Mouse (Mus musculus) spleen, adult 12 weeks (tissue): ENCODE results near the gene Kcnq2.

Experiments used
- DNase-seq: peaks from one replicate; pipeline ENCODE4 v3.0.0; 2022; ENCODE audit warnings: low spot score

Gene Kcnq2

DNA sequence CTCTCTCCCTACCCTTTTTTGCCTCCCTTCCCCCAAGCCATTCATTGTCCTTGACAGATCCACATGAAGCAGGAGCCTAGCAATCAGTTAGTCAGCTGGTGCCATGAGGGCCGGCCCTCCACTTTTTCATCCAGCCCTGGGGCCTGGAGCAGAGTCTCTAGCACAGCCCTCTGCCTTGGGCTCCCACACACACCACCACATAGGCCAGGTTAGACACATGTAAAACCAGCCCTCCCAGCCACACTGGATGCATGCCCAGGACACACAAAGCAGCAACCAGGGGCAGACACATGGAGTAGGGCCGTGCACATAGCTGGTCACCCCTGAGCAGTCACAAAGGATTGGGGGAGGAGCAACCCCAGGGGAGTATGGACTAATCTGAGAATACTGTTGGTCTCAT is 32.9 kb downstream of the Kcnq2 start:
- DNase-seq = no peak

DNA sequence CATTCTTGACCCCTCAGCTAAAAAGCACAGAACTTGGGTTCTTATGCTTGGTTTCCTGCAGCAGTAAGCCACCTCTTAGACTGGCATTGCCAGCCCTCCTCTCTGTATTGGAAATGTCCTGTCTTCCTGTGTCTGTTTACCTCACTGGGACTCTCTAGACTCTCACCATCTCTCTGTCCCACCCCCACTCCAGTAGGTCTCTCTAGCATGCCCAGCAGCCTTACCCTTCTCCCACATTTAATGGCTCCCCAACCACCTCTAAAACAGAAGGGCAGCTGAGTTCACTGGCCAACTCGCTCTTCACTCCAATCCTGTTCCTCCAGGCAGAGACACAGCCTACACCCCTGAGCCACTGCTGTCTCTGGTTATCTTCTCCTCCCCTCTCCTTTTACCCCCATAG is 33.5 kb downstream of the Kcnq2 start:
- DNase-seq = no peak

DNA sequence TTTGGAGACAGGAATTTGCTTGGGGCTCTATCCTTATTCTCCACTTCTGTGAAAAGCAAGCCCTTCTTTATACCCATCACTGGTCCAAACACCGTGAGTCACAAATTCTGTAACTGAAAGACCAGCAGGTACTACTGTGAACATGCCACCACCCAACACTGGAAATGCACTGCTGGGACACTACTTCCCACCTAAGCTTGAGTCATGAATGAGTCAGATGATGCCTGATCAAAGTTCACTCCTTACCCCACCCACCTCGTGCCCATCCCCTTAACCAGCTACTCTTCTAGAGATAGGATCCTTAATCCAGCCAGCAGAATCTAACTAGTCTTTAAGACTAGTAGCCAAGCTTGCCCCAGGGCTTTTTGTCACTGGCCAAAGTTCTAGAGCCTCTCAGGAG is 35.0 kb downstream of the Kcnq2 start:
- DNase-seq = no peak

DNA sequence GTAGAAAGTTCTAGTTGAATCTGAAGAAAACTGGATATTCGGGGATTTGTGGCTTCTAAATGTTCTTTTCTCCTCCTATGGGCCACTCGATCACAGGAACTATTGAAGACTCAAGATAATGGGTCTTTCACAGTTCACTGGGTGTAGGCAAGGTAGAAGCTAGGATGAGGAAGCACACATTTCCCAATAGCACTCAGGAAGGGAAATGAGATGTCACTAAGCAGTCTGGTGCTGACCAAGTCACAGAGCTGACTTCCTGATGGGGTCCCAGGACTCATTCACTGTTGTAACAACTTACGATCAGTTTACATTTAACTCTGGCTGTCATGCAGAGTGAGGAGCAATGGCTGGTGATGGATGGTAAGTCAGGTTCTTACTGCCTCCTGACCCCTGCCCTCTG is 45.0 kb downstream of the Kcnq2 start:
- DNase-seq = no peak

DNA sequence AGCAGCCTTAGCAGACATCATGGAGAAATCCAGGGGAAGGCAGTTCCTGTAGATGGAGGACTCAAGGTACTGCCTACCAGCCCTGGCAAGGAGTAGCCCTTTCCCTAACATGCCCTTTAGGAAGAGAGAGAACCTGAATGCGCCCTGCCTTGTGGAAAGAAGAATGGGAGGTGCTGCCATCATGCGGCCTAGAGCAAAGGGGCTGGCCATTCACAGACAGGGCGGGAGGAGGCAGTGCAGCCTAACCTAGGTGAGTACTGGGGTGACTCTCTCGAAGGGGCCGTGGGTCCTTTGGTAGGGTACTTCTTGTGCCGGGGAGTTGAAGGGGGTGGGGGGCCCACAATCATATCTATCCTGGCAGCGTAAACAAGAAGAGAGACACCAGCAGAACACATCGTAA is 50.1 kb downstream of the Kcnq2 start:
- DNase-seq = no peak

DNA sequence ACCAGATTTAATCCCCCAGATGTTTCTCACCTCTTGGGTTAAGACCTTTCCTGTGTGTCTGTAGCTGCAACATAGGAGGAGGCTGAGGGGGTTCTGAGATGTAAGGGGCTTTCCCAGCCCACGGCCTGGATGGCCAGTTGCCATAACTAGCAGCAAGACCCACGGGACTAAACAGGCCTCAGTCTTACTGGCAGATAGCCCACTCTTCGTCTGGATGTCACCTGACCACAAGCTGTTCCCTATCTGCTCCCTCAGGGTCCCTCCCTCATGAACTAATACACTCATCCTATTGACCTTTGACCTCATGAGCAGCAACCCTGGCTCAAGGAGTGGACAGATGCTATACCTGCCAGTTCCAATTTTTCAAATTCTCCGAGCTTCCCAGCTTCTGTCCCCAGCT is 51.2 kb downstream of the Kcnq2 start:
- no peak for DNase-seq

DNA sequence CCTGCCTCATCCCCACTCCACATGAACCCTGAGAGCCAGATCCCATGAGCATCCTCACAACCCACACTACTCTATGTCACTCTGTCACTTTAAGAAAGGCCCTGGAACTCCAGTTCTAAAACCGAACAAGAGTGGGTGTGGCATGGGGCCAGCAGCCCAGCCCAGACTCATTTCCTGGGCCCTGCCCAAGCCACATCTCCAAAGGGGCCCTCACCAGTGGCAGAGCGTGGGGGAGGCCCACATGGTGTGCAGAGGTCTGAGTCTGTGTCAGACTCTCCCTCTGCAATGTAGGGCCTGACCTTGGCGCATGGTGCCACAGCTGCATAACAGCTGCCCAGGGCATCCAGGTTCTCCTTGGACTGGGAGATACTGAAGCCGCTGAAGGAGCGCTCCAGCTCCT is 54.2 kb downstream of the Kcnq2 start:
- no peak for DNase-seq

DNA sequence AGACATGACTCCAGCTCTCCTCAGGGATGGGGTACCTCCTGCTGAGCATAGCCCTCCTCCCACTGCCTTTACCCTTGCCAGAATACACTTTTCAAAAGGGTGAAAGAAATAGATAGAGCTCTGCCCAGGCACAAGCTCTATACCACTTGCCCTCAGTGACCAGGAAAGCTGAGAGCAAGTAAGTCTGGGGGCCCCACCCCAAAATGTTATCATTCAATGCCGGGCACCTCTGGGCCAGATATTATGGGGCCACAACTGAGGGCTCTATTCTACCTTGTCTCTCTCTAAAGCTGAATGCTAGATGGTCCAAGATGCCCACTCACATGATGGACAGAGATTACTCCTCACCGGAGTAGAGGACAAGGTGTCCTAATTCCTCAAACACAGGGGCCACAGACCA is 55.6 kb downstream of the Kcnq2 start:
- DNase-seq = no peak

DNA sequence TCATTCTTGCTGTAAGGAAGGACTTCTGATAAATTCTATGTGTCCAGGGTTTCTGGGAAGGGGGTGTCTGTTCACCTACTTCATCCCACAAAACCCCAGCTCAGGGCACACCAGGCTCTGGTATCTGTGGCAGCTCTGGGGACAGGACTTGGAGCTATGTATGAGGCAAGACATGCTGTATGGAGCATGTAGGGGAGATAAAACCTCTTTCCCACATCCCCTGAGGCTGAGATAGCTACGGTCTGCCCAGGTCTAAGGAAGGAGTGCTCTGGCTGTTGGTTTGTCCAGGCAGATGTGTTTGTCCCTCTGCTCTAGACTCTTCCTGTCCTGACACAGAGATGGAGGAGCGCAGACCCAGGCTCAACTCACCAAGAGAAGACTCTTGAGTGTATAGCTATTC is 56.2 kb downstream of the Kcnq2 start:
- DNase-seq = no peak

DNA sequence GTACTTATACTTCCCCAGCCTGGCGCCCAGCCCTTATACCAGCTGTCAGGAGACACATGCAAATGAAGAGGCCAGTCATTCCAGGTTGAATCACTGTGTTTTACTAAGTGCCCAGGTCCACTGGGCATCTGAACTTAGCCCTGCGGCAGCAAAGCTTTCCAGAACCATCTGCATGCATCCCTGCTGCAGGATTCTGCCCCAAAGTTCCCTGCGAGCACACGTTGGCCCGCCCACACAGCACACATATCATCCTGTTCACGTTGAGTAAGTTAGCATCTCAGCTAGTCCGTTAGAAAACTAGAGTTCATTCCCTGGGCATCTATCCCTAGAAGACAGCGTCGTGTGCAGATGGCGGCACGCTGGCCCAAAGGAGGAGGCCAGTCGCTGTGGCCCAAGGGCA is 59.6 kb downstream of the Kcnq2 start:
- no peak for DNase-seq

DNA sequence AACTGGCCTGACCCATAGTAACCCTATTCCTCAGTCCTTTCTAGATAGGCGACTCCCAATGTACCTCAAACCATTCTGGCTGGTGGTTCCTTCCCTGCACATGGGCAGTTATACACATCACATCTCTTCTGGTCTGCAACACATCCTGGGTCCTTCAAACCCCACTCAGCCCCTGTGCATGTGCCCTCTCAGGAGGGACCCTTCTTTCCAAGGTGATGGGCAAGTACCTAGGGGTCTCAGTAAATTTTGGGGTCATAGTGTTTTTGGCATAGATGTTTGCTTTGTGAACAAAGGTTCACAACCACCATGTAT is 62.7 kb downstream of the Kcnq2 start:
- DNase-seq = no peak

DNA sequence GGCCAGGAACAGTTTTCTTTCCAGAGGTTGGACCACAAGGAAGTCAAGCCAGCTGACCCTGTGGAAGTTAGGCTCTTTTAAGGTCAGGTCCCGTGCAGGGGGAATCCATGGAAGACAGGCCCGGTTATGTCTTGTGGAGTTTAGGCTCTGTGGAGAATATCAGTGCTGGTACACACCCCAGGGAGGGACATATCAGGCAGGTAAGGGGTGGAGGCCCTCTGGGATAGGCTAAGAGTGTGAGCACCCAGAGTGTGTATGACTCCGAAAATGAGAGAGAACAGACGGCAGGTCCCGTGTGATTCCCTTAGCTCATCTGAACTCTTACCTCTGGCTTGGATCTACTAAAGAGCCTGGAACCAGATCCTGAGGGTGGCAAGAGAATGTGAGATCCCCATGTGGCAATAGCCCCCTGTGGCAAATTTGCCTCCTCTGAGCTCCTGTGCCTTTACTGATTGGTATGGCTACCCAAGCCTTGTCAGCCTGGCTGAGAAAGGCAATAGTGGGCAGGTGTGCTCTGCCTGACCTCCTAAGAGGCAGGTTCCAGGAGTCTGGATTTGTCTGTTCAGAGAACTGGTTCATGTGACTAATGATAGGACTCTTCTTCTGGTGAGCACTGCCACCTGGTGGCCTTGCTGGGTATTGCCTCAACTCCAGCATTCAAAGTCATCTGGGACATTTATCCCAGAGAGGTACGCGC is 63.2 kb downstream of the Kcnq2 start:
- DNase-seq = peak; percentile 57

DNA sequence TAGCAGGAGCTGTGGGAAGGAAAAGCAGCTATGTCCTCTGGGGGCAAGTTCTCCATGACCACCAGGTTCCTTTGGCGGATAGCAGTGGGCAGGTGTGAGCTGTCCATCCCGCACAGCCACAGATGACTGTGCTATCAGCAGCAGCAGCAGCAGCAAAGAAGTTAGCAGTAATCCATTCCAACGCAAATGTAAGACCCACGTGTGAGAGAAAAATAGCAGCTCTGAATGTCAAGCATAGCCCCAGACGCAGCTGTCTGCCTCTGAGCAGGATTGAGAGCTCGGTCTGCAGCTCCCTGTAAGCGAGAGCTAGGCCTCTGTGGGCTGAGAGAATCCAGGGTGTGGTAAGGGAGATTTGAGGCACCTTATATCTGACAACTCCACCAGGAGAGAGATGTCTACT is 65.0 kb downstream of the Kcnq2 start:
- DNase-seq = no peak

DNA sequence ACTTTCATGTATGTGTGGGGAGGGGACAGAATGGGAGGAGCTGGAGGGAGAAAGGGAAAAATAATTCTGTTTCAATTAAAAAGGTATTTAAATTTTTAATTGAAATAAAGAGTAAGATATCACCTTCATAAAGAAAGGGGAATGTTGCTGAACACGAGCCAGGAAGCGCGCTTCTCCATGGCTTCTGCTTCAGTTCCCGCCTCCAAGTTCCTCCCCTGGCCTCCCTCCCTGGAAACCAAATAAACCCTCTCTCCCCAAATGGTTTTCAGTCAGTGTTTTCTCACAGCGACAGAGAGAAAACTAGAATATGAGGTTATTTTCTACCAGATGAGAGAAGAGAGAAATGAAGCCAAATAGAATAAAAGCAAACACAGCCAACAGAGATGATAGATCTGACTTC is 66.6 kb downstream of the Kcnq2 start:
- DNase-seq = no peak

DNA sequence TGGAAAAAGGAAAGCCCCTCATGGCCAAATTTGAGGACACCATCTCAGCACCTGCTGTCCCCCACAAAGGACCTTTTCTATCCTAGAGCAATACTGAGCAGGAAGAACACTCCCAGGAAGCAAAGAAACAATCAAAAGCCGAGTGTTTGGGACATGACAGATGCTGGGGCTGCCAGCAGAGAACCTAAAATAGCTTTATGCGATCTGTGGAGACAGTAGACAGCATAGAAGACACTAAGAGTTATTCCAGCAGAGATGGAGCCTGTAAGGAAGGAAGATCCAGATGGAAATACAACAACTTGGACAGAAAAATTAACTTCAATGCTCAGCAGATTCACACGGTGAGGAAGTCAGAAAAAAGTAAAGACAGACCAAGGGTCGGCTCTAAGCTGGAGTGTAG is 69.3 kb downstream of the Kcnq2 start:
- no peak for DNase-seq

DNA sequence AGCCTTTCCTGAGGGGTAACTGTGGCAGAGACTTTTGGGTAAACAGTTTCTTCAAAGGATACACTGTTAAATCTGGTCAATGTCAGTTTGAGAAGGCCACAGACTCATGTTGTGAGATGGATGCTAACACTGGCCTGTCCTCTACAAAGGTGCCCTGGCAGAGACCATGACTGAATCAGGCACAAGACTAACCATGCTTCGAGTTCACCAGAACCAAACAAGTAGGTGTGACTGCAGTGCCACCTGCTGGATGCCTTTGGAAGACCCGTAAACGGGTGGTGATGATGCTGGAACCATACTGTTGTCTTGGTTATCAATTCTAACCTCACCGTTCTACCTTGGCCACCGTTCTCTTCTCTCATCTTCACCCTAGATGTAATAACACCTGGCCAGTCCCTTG is 75.0 kb downstream of the Kcnq2 start:
- peak; percentile 23 for DNase-seq

DNA sequence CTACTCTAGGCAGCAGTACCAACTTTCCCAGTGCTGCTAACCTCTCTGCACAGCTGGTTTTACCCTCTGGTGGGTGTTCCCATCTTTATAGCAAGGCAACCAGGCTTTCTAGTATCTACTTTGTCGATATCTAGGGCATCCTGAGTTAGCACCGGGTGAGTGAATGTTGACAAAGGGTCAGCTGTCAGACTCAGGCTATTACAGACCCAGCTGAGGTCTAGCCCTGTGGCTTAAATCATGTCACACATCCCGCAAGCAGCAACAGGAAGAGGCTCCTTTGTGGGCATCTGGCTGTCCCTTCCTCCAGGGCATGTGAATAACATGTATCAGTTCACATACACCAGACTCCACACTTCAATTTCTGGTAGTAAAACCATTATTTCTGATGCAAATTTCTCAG is 76.9 kb downstream of the Kcnq2 start:
- no peak for DNase-seq

DNA sequence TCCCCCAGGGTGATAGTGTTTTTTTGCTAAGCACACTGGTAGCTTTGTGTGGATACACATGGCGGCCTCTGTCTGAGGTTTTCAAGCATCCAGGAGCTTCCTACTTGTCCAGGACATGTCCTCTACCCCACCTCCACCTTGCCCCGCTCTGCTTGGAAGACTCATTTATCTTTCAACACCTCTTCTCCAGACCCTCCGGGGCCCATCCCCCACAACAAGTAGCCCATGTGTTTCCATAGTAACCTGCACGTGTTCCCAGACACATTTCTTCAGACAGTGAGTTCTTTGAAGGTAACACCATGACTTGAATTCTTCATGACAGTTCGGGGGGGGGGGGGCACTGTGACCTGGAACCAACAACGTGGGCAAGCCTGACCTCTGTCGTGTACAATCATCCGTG is 77.8 kb downstream of the Kcnq2 start:
- no peak for DNase-seq

DNA sequence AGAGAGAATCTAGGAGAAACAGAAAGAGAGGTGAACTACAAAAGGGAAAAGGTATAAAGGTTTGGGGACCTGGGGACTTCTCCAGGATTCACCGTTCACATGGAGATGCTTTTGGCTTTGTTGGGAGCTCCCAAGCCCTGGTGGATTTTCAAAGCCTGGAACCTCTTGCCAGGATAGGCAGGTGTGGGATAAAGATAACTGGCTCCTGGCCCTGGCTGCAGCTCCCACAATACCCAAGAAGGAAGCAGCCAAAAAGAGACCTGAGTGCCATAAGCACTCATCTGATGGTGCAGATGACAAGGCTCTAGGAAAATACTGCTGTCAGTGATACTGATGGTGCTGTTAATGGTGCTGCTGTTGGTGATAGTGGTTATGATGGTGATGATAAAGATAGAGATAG is 82.9 kb downstream of the Kcnq2 start:
- no peak for DNase-seq

DNA sequence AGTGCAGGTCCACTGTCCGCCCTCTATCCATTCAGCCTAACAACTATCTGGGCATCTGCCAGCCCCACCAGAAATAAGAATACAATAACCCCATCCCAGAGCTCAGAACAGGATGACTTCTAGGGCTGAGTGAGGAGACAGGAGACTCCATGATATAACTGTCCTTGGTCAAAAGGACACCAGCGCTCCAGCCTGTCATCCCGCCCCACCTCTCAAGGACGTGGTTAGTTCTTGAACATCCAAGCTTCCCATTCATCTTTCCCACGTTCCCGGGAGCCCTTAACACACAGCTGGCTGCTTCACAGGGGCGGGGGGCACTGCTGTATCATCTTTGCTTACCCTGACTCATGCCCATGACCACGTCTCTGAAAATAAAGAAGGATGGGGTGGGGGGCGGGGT is 86.1 kb downstream of the Kcnq2 start:
- no peak for DNase-seq

DNA sequence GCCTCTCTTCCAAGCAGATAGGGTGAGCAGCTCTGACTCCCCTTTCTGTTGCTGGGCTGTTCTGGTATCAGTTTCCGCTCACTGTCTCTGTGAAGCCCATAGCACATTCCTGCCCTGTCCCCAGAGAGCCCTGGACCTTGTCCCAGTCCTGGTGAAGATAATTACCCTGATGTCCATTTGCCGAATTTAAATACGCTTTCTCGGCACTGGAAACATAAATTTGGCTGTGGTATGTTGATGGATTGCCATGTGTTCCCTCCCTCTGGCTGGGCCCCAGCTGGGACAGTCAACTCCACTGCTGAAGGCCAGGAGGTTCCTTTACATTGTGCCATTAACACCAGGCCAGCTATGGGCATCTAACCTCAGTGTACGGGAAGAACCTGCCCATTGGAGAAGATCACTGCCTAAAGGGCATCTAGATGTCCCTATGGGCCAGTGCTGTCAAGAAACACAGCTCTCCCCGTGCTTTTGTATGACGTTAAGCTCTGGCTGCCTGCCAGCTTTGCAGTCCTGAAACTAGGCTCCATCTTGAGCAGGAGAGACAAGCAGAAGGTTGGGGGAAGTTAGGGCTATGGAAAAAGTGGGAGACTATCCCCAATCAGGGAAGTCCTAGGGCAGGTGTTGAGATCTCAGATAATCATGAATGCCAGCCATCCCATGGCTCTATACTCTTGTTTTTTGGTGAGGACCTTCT is 86.7 kb downstream of the Kcnq2 start:
- DNase-seq = no peak

DNA sequence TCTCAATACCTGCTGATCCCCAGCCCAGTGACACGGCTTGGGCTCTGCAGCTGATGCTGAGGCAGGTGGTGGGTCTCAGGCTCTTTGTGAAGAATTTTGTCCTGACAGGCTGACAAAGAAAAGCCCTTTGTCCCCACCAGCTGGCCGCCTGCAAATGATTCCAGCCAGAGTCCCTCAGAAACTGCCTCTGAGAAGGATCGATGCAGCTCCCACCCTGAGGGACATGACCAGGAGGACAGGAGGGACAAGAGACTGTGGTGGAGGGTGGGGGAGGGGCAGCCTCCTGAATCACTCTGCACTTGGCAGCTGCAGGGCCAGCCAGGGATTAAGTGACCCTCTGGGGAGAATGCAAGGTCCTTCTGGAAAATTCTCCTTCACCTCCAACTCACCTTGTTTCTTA is 91.1 kb downstream of the Kcnq2 start:
- no peak for DNase-seq

DNA sequence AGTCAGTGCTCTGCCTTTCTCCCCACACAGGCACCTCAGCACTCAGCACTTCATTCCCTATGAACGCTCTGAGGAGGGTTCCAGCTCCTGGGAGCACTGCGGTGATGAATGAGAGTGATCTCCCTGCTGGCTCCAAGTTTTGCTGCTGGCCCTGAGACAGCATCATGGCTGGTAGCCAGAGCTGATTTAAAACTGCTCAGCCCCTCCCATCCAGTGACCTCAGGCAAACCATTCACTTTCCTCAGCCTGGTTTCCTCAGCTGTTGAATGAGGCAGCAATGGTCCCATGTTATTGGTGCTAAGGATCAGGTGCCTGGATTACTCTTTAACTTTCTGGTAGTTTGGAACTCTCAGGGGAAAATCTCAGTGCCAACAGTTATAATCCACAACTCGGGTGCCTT is 91.7 kb downstream of the Kcnq2 start, which contains the start of gene Chrna4:
Gene Chrna4 (minus strand): TSS at position 110 of the 400 bp plus-strand sequence.
- DNase-seq = no peak

DNA sequence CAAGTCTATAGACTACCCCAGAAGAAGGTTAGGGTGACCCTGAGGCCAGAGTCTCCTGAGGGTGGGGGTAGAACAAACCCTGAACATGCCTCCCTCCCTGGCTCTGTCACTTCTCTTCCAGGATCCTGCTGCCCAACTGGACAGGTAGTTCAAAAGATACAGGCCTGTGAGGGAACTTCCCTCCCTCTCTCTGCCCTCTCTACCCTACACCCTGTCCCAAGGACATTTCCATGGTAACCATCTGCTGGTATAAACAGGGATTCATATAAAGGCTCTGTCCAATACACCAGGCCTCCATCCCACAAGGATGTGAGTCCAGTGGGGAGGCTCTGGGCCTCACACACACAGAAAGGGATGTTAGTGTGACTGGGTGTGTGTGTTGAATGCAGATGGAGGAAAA is 92.7 kb downstream of the Kcnq2 start:
- DNase-seq = no peak
